Mouse (Mus musculus) urinary bladder, postnatal 4 days (tissue): ENCODE data around the gene Vmn2r32.
"Not testable (repeated sequence)": the region's sequence is repeated elsewhere in the genome, so short reads cannot be mapped to it uniquely, and the experiment has no call there.

ENCODE experiments used
- DNase-seq, 2 experiments: peaks; one replicate each; pipeline ENCODE4 v3.0.0; 2021 to 2022; ENCODE audit warnings: low spot score in 2 of 2

Vmn2r32 gene

GRCm38 (mm10) chr7:7479918-7480317, at the start of gene Vmn2r32:
Vmn2r32 (minus strand) TSS chr7:7480018.
- not testable (repeated sequence) for DNase-seq
